Mouse (Mus musculus) heart, embryonic 15.5 days (tissue): ENCODE data around the gene Dhrs1. TPM values are rescaled to one million over a fixed set of nuclear protein-coding genes. Genes with fewer than 3 reads are reported as not detected.

ENCODE experiments used
- ATAC-seq: fragments of 200-750 bp; cut with Nextera tagmentation; replicated peaks from 2 replicates; pipeline ENCODE4 v1.8.0; 2017; ENCODE audit warnings: low read depth, moderate TSS enrichment; ENCODE audit not compliant: insufficient number of reproducible peaks, insufficient read depth, low FRiP score
- H3K27ac ChIP-seq: fragments of 300-500 bp; sonication (generic); 2 replicates; pipeline ENCODE4 v1.5.1; 2015; ENCODE audit warnings: mild to moderate bottlenecking, inconsistent platforms
- H3K27me3 ChIP-seq: fragments of 300-500 bp; sonication (generic); 2 replicates; pipeline ENCODE4 v1.6.1; 2015; ENCODE audit warnings: inconsistent platforms
- H3K36me3 ChIP-seq: fragments of 300-500 bp; sonication (generic); 2 replicates; pipeline ENCODE4 v1.6.1; 2015; ENCODE audit warnings: mild to moderate bottlenecking, inconsistent platforms
- H3K4me1 ChIP-seq: fragments of 300-500 bp; sonication (generic); replicated peaks from 2 replicates; pipeline ENCODE4 v1.6.1; 2015; ENCODE audit warnings: inconsistent platforms
- H3K4me2 ChIP-seq: fragments of 300-500 bp; sonication (generic); 2 replicates; pipeline ENCODE4 v1.6.1; 2015; ENCODE audit warnings: inconsistent platforms, mild to moderate bottlenecking, moderate library complexity
- H3K4me3 ChIP-seq: fragments of 300-500 bp; sonication (generic); 2 replicates; pipeline ENCODE4 v1.5.1; 2015; ENCODE audit warnings: mild to moderate bottlenecking, inconsistent platforms
- H3K9ac ChIP-seq: fragments of 300-500 bp; sonication (generic); 2 replicates; pipeline ENCODE4 v1.6.1; 2015; ENCODE audit warnings: mild to moderate bottlenecking, inconsistent platforms
- H3K9me3 ChIP-seq: fragments of 300-500 bp; sonication (generic); replicated peaks from 2 replicates; pipeline ENCODE4 v1.6.1; 2016; ENCODE audit warnings: inconsistent platforms
- WGBS: fragments of 180-500 bp; shearing (Covaris S2); methylation state at CpG from one replicate; pipeline ENCODE4 v1.1.7; 2015; ENCODE audit warnings: mixed read lengths; 5-methylcytosine and 5-hydroxymethylcytosine counted together
- polyA plus RNA-seq: library from polyadenylated mRNA; unstranded; fragments of >200 nt; fragmentation: Nextera tagmentation; extraction: Ambion mirVana; gene quantifications from 2 replicates; pipeline ENCODE4 v1.2.1, GENCODE M21; 2015

The Dhrs1 gene
- polyA plus RNA-seq, 1 experiment from 2014 or later = 64.0 TPM

GRCm38 (mm10) chr14:55702761-55703160, 42.7 kb downstream of the Dhrs1 start:
- no peaks in the 10 kb centered on the region for H3K9me3 ChIP-seq
- no peaks in the 10 kb centered on the region for H3K4me1 ChIP-seq
- 57% methylated on average over 6 of the region's 6 CpGs for WGBS
- H3K4me2 ChIP-seq = no peak overlapping the region
- no peak for ATAC-seq
- H3K4me3 ChIP-seq = no peak overlapping the region
- H3K27me3 ChIP-seq = peaks cover 2% of the 10 kb centered on the region; the same call in 1 of the 2 replicates
- no peak overlapping the region for H3K27ac ChIP-seq
- H3K9ac ChIP-seq = no peak overlapping the region
- no peaks in the 10 kb centered on the region for H3K36me3 ChIP-seq

- peaks cover 2% of the 10 kb centered on the region; the same call in 1 of the 2 replicates for H3K27me3 ChIP-seq
- H3K9ac ChIP-seq = no peak overlapping the region
- 67% methylated on average over 9 of the region's 9 CpGs for WGBS
- no peak overlapping the region for H3K4me2 ChIP-seq
- no peak overlapping the region for H3K27ac ChIP-seq
- H3K36me3 ChIP-seq = no peaks in the 10 kb centered on the region
- no peaks in the 10 kb centered on the region for H3K9me3 ChIP-seq
- no peaks in the 10 kb centered on the region for H3K4me1 ChIP-seq
- H3K4me3 ChIP-seq = no peak overlapping the region
- no peak for ATAC-seq
Measured at GRCm38 (mm10) chr14:55701131-55701530, 44.4 kb downstream of the Dhrs1 start.

- Histone ChIP-seq H3K4me1 (no peaks in the 10 kb centered on the region), H3K27me3 (no peaks in the 10 kb centered on the region), H3K9me3 (no peaks in the 10 kb centered on the region), H3K4me3 (no peak overlapping the region), H3K36me3 (no peaks in the 10 kb centered on the region), H3K27ac (no peak overlapping the region), H3K9ac (no peak overlapping the region), H3K4me2 (no peak overlapping the region)
- ATAC-seq = no peak
- WGBS = 66% methylated on average over 4 of the region's 4 CpGs
Measured at GRCm38 (mm10) chr14:55697226-55697625, 48.3 kb downstream of the Dhrs1 start.

- Histone ChIP-seq H3K36me3 (no peaks in the 10 kb centered on the region), H3K4me1 (no peaks in the 10 kb centered on the region), H3K4me2 (no peak overlapping the region), H3K4me3 (no peak overlapping the region), H3K9ac (no peak overlapping the region), H3K27ac (no peak overlapping the region), H3K9me3 (no peaks in the 10 kb centered on the region), H3K27me3 (peaks cover 4% of the 10 kb centered on the region; the same call in 1 of the 2 replicates)
- WGBS = 69% methylated on average over 10 of the region's 10 CpGs
- no peak for ATAC-seq
Measured at GRCm38 (mm10) chr14:55689433-55689832, 56.1 kb downstream of the Dhrs1 start.

Other genes with a start within 250 kb of the Dhrs1 start
- 0.30 and 0.34 TPM in 2 replicates for gene Cpne6, start 235.2 kb downstream of the Dhrs1 start, polyA plus RNA-seq
- not detected in 2 replicates for gene Nrl, start 220.7 kb downstream of the Dhrs1 start, polyA plus RNA-seq
- 34.2 and 42.5 TPM in 2 replicates for gene Pck2, start 205.4 kb downstream of the Dhrs1 start, polyA plus RNA-seq
- gene Dcaf11, start 185.7 kb downstream of the Dhrs1 start, polyA plus RNA-seq = 66.2 and 70.2 TPM in 2 replicates
- 0.82 TPM in 1 of 2 replicates, not detected in the other for gene A730061H03Rik, start 185.3 kb downstream of the Dhrs1 start, polyA plus RNA-seq
- gene Fitm1, start 170.1 kb downstream of the Dhrs1 start, polyA plus RNA-seq = 80.5 and 81.7 TPM in 2 replicates
- gene Psme1, start 167.6 kb downstream of the Dhrs1 start, polyA plus RNA-seq = 206 and 216 TPM in 2 replicates
- gene Emc9, start 160.4 kb downstream of the Dhrs1 start, polyA plus RNA-seq = 21.2 and 21.6 TPM in 2 replicates
- gene Psme2, start 154.6 kb downstream of the Dhrs1 start, polyA plus RNA-seq = 203 and 215 TPM in 2 replicates
- gene Rnf31, start 154.0 kb downstream of the Dhrs1 start, polyA plus RNA-seq = 15.8 and 17.4 TPM in 2 replicates
- 9.1 and 13.7 TPM in 2 replicates for gene Irf9, start 142.1 kb downstream of the Dhrs1 start, polyA plus RNA-seq
- 6.9 and 7.1 TPM in 2 replicates for gene Rec8, start 127.7 kb downstream of the Dhrs1 start, polyA plus RNA-seq
- gene Ipo4, start 109.7 kb downstream of the Dhrs1 start, polyA plus RNA-seq = 45.0 and 66.7 TPM in 2 replicates
- 0.74 and 2.1 TPM in 2 replicates for gene Gm49378, start 107.8 kb downstream of the Dhrs1 start, polyA plus RNA-seq
- gene Tm9sf1, start 101.9 kb downstream of the Dhrs1 start, polyA plus RNA-seq = 76.8 and 91.2 TPM in 2 replicates
- gene Tssk4, start 95.5 kb downstream of the Dhrs1 start, polyA plus RNA-seq = 0.31 and 0.36 TPM in 2 replicates
- gene Mdp1, start 85.2 kb downstream of the Dhrs1 start, polyA plus RNA-seq = 84.5 and 90.0 TPM in 2 replicates
- 36.0 and 42.3 TPM in 2 replicates for gene Gmpr2, start 73.7 kb downstream of the Dhrs1 start, polyA plus RNA-seq
- gene Nedd8, start 73.6 kb downstream of the Dhrs1 start, polyA plus RNA-seq = 448 and 462 TPM in 2 replicates
- gene Tinf2, start 63.9 kb downstream of the Dhrs1 start, polyA plus RNA-seq = 26.1 and 29.2 TPM in 2 replicates
- 0.20 and 0.60 TPM in 2 replicates for gene Tgm1, start 31.8 kb downstream of the Dhrs1 start, polyA plus RNA-seq
- gene Rabggta, start 23.4 kb downstream of the Dhrs1 start, polyA plus RNA-seq = 20.7 and 23.8 TPM in 2 replicates
- gene Nop9, start within 50 bp of the Dhrs1 start, polyA plus RNA-seq = 17.9 and 24.4 TPM in 2 replicates
- 1.2 and 1.6 TPM in 2 replicates for gene Cideb, start 12.8 kb upstream of the Dhrs1 start, polyA plus RNA-seq
- gene Ltb4r2, start 15.7 kb upstream of the Dhrs1 start, polyA plus RNA-seq = 0.15 and 0.25 TPM in 2 replicates
- 0.65 and 0.66 TPM in 2 replicates for gene Ltb4r1, start 20.3 kb upstream of the Dhrs1 start, polyA plus RNA-seq
- gene Adcy4, start 38.4 kb upstream of the Dhrs1 start, polyA plus RNA-seq = 14.9 and 18.0 TPM in 2 replicates
- 12.6 and 20.7 TPM in 2 replicates for gene Ripk3, start 43.2 kb upstream of the Dhrs1 start, polyA plus RNA-seq
- 10.8 and 15.8 TPM in 2 replicates for gene Nfatc4, start 77.5 kb upstream of the Dhrs1 start, polyA plus RNA-seq
- gene Nynrin, start 108.3 kb upstream of the Dhrs1 start, polyA plus RNA-seq = 12.7 and 15.0 TPM in 2 replicates
- 0.36 and 0.50 TPM in 2 replicates for gene Cbln3, start 138.7 kb upstream of the Dhrs1 start, polyA plus RNA-seq
- gene Khnyn, start 139.3 kb upstream of the Dhrs1 start, polyA plus RNA-seq = 9.2 and 12.6 TPM in 2 replicates
- 45.3 and 60.8 TPM in 2 replicates for gene Sdr39u1, start 154.6 kb upstream of the Dhrs1 start, polyA plus RNA-seq
- 8.9 and 9.6 TPM in 2 replicates for gene Cma1, start 199.0 kb upstream of the Dhrs1 start, polyA plus RNA-seq
- not detected in 2 replicates for gene Cma2, start 205.3 kb upstream of the Dhrs1 start, polyA plus RNA-seq